ENCODE assay signal across 9 mouse cellular contexts in the genomic region with DNA sequence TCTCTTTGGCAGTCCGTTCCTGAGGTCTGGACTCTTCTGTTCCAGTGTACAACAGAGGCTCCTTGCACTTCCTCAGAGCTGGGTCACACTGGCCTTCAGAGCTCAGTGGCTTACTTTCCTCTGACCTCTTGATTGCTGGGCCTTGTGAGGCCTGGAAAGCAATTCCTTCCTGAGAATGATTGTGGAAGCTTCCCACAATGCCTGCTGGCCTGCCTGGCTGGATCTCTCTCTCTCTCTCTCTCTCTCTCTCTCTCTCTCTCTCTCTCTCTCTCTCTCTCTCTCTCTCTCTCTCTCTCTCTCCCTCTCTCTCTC. TPM values are rescaled to one million over a fixed set of nuclear protein-coding genes. Genes with fewer than 3 reads are reported as not detected.
DNase-seq lines count a peak whose midpoint lies in the region; ATAC-seq and TF ChIP-seq lines count a peak whose summit lies in the region.
"Had no signal": no experiment of that assay in that cellular context is flagged by ENCODE, and none has a peak within 500 bp of the region (broad histone marks: within the 10 kb centered on the region; RNA-seq: fewer than 3 reads in every experiment).

No protein-coding gene starts in this region.

- 0 out of 2 replicates have a peak, but pooled peaks have one; percentile 19 for ATAC-seq in heart, embryonic 15.5 days (replicated peaks; ENCODE audit: insufficient number of reproducible peaks, insufficient read depth, low FRiP score, low read depth)
- no peak for ATAC-seq in limb, embryonic 11.5 days (ENCODE audit: insufficient number of reproducible peaks, low FRiP score, low TSS enrichment, low read depth)

- H3K4me3 ChIP-seq in E14TG2a.4 (replicated peaks; ENCODE audit: low read length), result 0 out of 2 replicates have a peak overlapping the region, but pooled peaks have one; percentile 10
- no peak overlapping the region for H3K4me3 ChIP-seq in heart, embryonic 15.5 days
- H3K4me3 ChIP-seq in limb, embryonic 11.5 days (ENCODE audit: low read depth, low read length), result no peak overlapping the region
- peak overlapping the region; percentile 36 for H3K4me3 ChIP-seq in small intestine, adult 2 months (ENCODE audit: low read depth, low read length)
- H3K4me3 ChIP-seq: erythroblast, embryonic 14.5 days had no signal

- intact Hi-C loops in left cerebral cortex, postnatal 36 days (cut with DNase I), result loop anchor here (5.0 kb wide), 1 partner anchor 40 kb away; the partner anchor contains the start of genes Acbd4 and Plcd3

- no peak for TF ChIP-seq POLR2A in small intestine, adult 2 months (IDR thresholded peaks at IDR 0.05; ENCODE audit: low read depth, low read length)

- H3K36me3 ChIP-seq in E14TG2a.4 (ENCODE audit: insufficient read depth, low read length), result peaks cover 11% of the 10 kb centered on the region
- H3K36me3 ChIP-seq in heart, embryonic 15.5 days, result no peaks in the 10 kb centered on the region
- H3K36me3 ChIP-seq in limb, embryonic 11.5 days (ENCODE audit: control insufficient read depth, insufficient read depth, low read length), result peaks cover 6% of the 10 kb centered on the region; the same call in 1 of the 2 replicates
- H3K36me3 ChIP-seq in small intestine, adult 2 months (ENCODE audit: control insufficient read depth, insufficient read depth, low read length), result no peaks in the 10 kb centered on the region

- 0 out of 2 replicates have a peak overlapping the region, but pooled peaks have one; percentile 24 for H3K4me2 ChIP-seq in heart, embryonic 15.5 days
- no peak overlapping the region for H3K4me2 ChIP-seq in limb, embryonic 11.5 days (ENCODE audit: low read depth, severe bottlenecking)

- peak overlapping the region; percentile 82 for H3K27ac ChIP-seq in heart, embryonic 15.5 days
- peak overlapping the region; percentile 69; the same call in 1 of the 2 replicates for H3K27ac ChIP-seq in limb, embryonic 11.5 days (replicated peaks; ENCODE audit: low read depth, low read length)
- H3K27ac ChIP-seq in small intestine, adult 2 months (ENCODE audit: insufficient read depth, low read depth, low read length), result peak overlapping the region; percentile 95

- peaks cover 70% of the 10 kb centered on the region for H3K4me1 ChIP-seq in E14TG2a.4 (replicated peaks; ENCODE audit: low read depth, low read length)
- peaks cover 39% of the 10 kb centered on the region for H3K4me1 ChIP-seq in heart, embryonic 15.5 days (replicated peaks)
- peaks cover 13% of the 10 kb centered on the region for H3K4me1 ChIP-seq in limb, embryonic 11.5 days (ENCODE audit: control insufficient read depth, insufficient read depth, low read length)
- H3K4me1 ChIP-seq in small intestine, adult 2 months (ENCODE audit: control insufficient read depth, insufficient read depth, insufficient read length, low read length), result peaks cover 32% of the 10 kb centered on the region

- no peak overlapping the region for H3K9ac ChIP-seq in heart, embryonic 15.5 days
- peak overlapping the region; percentile 18; the same call in 1 of the 2 replicates for H3K9ac ChIP-seq in limb, embryonic 11.5 days (ENCODE audit: low read length)

- DNase-seq in adrenal gland, postnatal 14 days, result peak; percentile 57
- no peak for DNase-seq in adrenal gland, postnatal 4 days (ENCODE audit: low spot score in 2 of 2)
- no peak for DNase-seq in limb, embryonic 11.5 days (ENCODE audit: low spot score)
- DNase-seq in retina, postnatal 1 day, result no peak
- no peak for DNase-seq in left cerebral cortex, postnatal 36 days (ENCODE audit: low spot score in 2 of 2)

- TF ChIP-seq CTCF in E14TG2a.4 (conservative IDR thresholded peaks at IDR 0.05; ENCODE audit: low read length), result no peak
- TF ChIP-seq CTCF in small intestine, adult 2 months (IDR thresholded peaks at IDR 0.05; ENCODE audit: extremely low read depth, insufficient read length, insufficient replicate concordance, low read depth, low read length), result no peak

- H3K27me3 ChIP-seq in E14TG2a.4 (ENCODE audit: insufficient read depth, low read length), result no peaks in the 10 kb centered on the region; the same call in 1 of the 2 replicates
- no peaks in the 10 kb centered on the region for H3K27me3 ChIP-seq in heart, embryonic 15.5 days
- no peaks in the 10 kb centered on the region for H3K27me3 ChIP-seq in limb, embryonic 11.5 days (ENCODE audit: control insufficient read depth, insufficient read depth, low read length)
- no peaks in the 10 kb centered on the region for H3K27me3 ChIP-seq in small intestine, adult 2 months (ENCODE audit: control insufficient read depth, insufficient read depth, low read length)

- H3K9me3 ChIP-seq in E14TG2a.4 (ENCODE audit: low read length), result no peaks in the 10 kb centered on the region; the same call in 1 of the 2 replicates
- H3K9me3 ChIP-seq in heart, embryonic 15.5 days (replicated peaks), result no peaks in the 10 kb centered on the region
- H3K9me3 ChIP-seq in limb, embryonic 11.5 days (ENCODE audit: control insufficient read depth, low read length), result no peaks in the 10 kb centered on the region

- WGBS in heart, embryonic 15.5 days, result 36% methylated on average over 1 of the region's 1 CpGs
- WGBS in limb, embryonic 11.5 days, result 38% methylated on average over 1 of the region's 1 CpGs
- 17% methylated on average over 1 of the region's 1 CpGs for WGBS in small intestine, adult 2 months

RNA-seq across cellular contexts. Expression of gene Hexim2, which starts 9.7 kb away (rescaled TPM):
- 3.9 and 5.6 TPM in 2 replicates for total RNA-seq in adrenal gland, postnatal 14 days (2021)
- total RNA-seq in adrenal gland, postnatal 4 days (2021), result 10 to 100 TPM; 10.4 to 11.8 TPM
- polyA plus RNA-seq in heart, embryonic 15.5 days (2015; fragmentation: Nextera tagmentation; extraction: Ambion mirVana), result 5.5 and 6.4 TPM in 2 replicates
- polyA plus RNA-seq in limb, embryonic 11.5 days (2014; fragmentation: Nextera tagmentation; extraction: Ambion mirVana), result 8.3 and 9.5 TPM in 2 replicates
- 0.86 and 2.2 TPM in 2 replicates for polyA plus RNA-seq in small intestine, adult 2 months (2012; rRNA removed)
- 10 to 100 TPM; 13.2 to 16.6 TPM for total RNA-seq in left cerebral cortex, postnatal 36 days (2021)

RNA-seq across cellular contexts. Expression of gene Hexim1, which starts 25.9 kb away (rescaled TPM):
- 57.8 and 62.1 TPM in 2 replicates for total RNA-seq in adrenal gland, postnatal 14 days (2021)
- 10 to 100 TPM; 50.6 to 53.4 TPM for total RNA-seq in adrenal gland, postnatal 4 days (2021)
- polyA plus RNA-seq in heart, embryonic 15.5 days (2015; fragmentation: Nextera tagmentation; extraction: Ambion mirVana), result 2.6 and 3.0 TPM in 2 replicates
- 5.2 and 5.6 TPM in 2 replicates for polyA plus RNA-seq in limb, embryonic 11.5 days (2014; fragmentation: Nextera tagmentation; extraction: Ambion mirVana)
- polyA plus RNA-seq in small intestine, adult 2 months (2012; rRNA removed), result 4.3 and 11.4 TPM in 2 replicates
- total RNA-seq in left cerebral cortex, postnatal 36 days (2021), result 10 to 100 TPM; 42.8 to 51.6 TPM

RNA-seq across cellular contexts. Expression of gene Fmnl1, which starts 29.0 kb away (rescaled TPM):
- 14.4 and 30.4 TPM in 2 replicates for total RNA-seq in adrenal gland, postnatal 14 days (2021)
- 10 to 100 TPM; 13.4 to 14.2 TPM for total RNA-seq in adrenal gland, postnatal 4 days (2021)
- polyA plus RNA-seq in heart, embryonic 15.5 days (2015; fragmentation: Nextera tagmentation; extraction: Ambion mirVana), result 1.5 and 4.6 TPM in 2 replicates
- polyA plus RNA-seq in limb, embryonic 11.5 days (2014; fragmentation: Nextera tagmentation; extraction: Ambion mirVana), result 0.20 and 0.69 TPM in 2 replicates
- polyA plus RNA-seq in small intestine, adult 2 months (2012; rRNA removed), result 7.1 and 8.4 TPM in 2 replicates
- total RNA-seq in left cerebral cortex, postnatal 36 days (2021), result 100 to 1,000 TPM; 129 to 172 TPM

RNA-seq across cellular contexts. Expression of gene Acbd4, which starts 40.4 kb away (rescaled TPM):
- total RNA-seq in adrenal gland, postnatal 14 days (2021), result 77.8 and 84.9 TPM in 2 replicates
- 10 to 100 TPM; 58.4 to 64.4 TPM for total RNA-seq in adrenal gland, postnatal 4 days (2021)
- 18.5 and 23.7 TPM in 2 replicates for polyA plus RNA-seq in heart, embryonic 15.5 days (2015; fragmentation: Nextera tagmentation; extraction: Ambion mirVana)
- 4.8 and 5.2 TPM in 2 replicates for polyA plus RNA-seq in limb, embryonic 11.5 days (2014; fragmentation: Nextera tagmentation; extraction: Ambion mirVana)
- polyA plus RNA-seq in small intestine, adult 2 months (2012; rRNA removed), result 89.3 and 234 TPM in 2 replicates
- total RNA-seq in left cerebral cortex, postnatal 36 days (2021), result 10 to 100 TPM; 72.3 to 80.3 TPM

RNA-seq across cellular contexts. Expression of gene Plcd3, which starts 40.4 kb away (rescaled TPM):
- total RNA-seq in adrenal gland, postnatal 14 days (2021), result 9.3 and 11.2 TPM in 2 replicates
- total RNA-seq in adrenal gland, postnatal 4 days (2021), result 1 to 10 TPM; 8.7 to 8.9 TPM
- 11.0 and 11.8 TPM in 2 replicates for polyA plus RNA-seq in heart, embryonic 15.5 days (2015; fragmentation: Nextera tagmentation; extraction: Ambion mirVana)
- 1.2 and 1.8 TPM in 2 replicates for polyA plus RNA-seq in limb, embryonic 11.5 days (2014; fragmentation: Nextera tagmentation; extraction: Ambion mirVana)
- 3.1 and 4.8 TPM in 2 replicates for polyA plus RNA-seq in small intestine, adult 2 months (2012; rRNA removed)
- total RNA-seq in left cerebral cortex, postnatal 36 days (2021), result 10 to 100 TPM; 16.1 to 19.3 TPM

Comparison
In these comparisons a context has a peak if more than half of its experiments do, and no peak if none do; other contexts are left out.
1. H3K4me3 ChIP-seq: peak in E14TG2a.4 (single experiment) and small intestine, adult 2 months (single experiment); none in heart, embryonic 15.5 days (single experiment) and limb, embryonic 11.5 days (single experiment).
2. Peak in every context shown above with its lines, with median percentiles within 50 percentile points of each other: H3K27ac ChIP-seq.